In genomic region chr3:32379891-32380290, GRCm38 (mm10) we compare ENCODE assay signal across 8 mouse cellular contexts. TPM values are rescaled to one million over a fixed set of nuclear protein-coding genes. Genes with fewer than 3 reads are reported as not detected.
DNase-seq lines count a peak whose midpoint lies in the region; ATAC-seq and TF ChIP-seq lines count a peak whose summit lies in the region.
"Had no signal": no experiment of that assay in that cellular context is flagged by ENCODE, and none has a peak within 500 bp of the region (broad histone marks: within the 10 kb centered on the region; RNA-seq: fewer than 3 reads in every experiment).

No protein-coding gene starts in this region.

- H3K27ac ChIP-seq in hindbrain, embryonic 14.5 days = no peak overlapping the region
- H3K27ac ChIP-seq in intestine, embryonic 15.5 days = no peak overlapping the region
- H3K27ac ChIP-seq: heart, embryonic 13.5 days had no signal

- no peaks in the 10 kb centered on the region for H3K27me3 ChIP-seq in hindbrain, embryonic 14.5 days (ENCODE audit: control insufficient read depth, insufficient read depth, low read length)
- H3K27me3 ChIP-seq in intestine, embryonic 15.5 days (replicated peaks) = no peaks in the 10 kb centered on the region
- H3K27me3 ChIP-seq: heart, embryonic 13.5 days had no signal

- peak; percentile 62 for TF ChIP-seq CTCF in lung, adult 2 months (IDR thresholded peaks at IDR 0.05; ENCODE audit: insufficient read depth, low read length)

- no peaks in the 10 kb centered on the region for H3K9me3 ChIP-seq in hindbrain, embryonic 14.5 days (ENCODE audit: control insufficient read depth, low read length)
- H3K9me3 ChIP-seq in intestine, embryonic 15.5 days = no peaks in the 10 kb centered on the region
- H3K9me3 ChIP-seq: heart, embryonic 13.5 days had no signal

- H3K4me2 ChIP-seq in hindbrain, embryonic 14.5 days (replicated peaks) = no peak overlapping the region
- H3K4me2 ChIP-seq in intestine, embryonic 15.5 days (replicated peaks) = no peak overlapping the region
- H3K4me2 ChIP-seq: heart, embryonic 13.5 days had no signal

- WGBS in lung, adult 2 months = 38% methylated on average over 2 of the region's 2 CpGs
- 29% methylated on average over 2 of the region's 2 CpGs for WGBS in hindbrain, embryonic 14.5 days
- 35% methylated on average over 2 of the region's 2 CpGs for WGBS in intestine, embryonic 15.5 days

- no peak for TF ChIP-seq POLR2A in lung, adult 2 months (IDR thresholded peaks at IDR 0.05; ENCODE audit: borderline replicate concordance, extremely low read depth, low read depth, low read length)

- no peaks in the 10 kb centered on the region for H3K4me1 ChIP-seq in lung, adult 2 months (ENCODE audit: control insufficient read depth, insufficient read depth, low read length)
- H3K4me1 ChIP-seq in hindbrain, embryonic 14.5 days (replicated peaks; ENCODE audit: control insufficient read depth, insufficient read depth, low read length) = no peaks in the 10 kb centered on the region
- no peaks in the 10 kb centered on the region for H3K4me1 ChIP-seq in intestine, embryonic 15.5 days (replicated peaks)
- H3K4me1 ChIP-seq: heart, embryonic 13.5 days had no signal

- H3K4me3 ChIP-seq in lung, adult 2 months (replicated peaks; ENCODE audit: extremely low read depth, low read depth, low read length) = no peak overlapping the region
- no peak overlapping the region for H3K4me3 ChIP-seq in hindbrain, embryonic 14.5 days (replicated peaks; ENCODE audit: low read length)
- no peak overlapping the region for H3K4me3 ChIP-seq in intestine, embryonic 15.5 days (replicated peaks)
- H3K4me3 ChIP-seq: heart, embryonic 13.5 days had no signal

- peak; percentile 93 for ATAC-seq in granulocyte monocyte progenitor cell, adult 5-6 weeks (replicated peaks; ENCODE audit: poor library complexity, severe bottlenecking)
- ATAC-seq in hindbrain, embryonic 14.5 days (ENCODE audit: low FRiP score) = no peak
- no peak for ATAC-seq in intestine, embryonic 15.5 days

- H3K9ac ChIP-seq in hindbrain, embryonic 14.5 days = no peak overlapping the region
- no peak overlapping the region for H3K9ac ChIP-seq in intestine, embryonic 15.5 days
- H3K9ac ChIP-seq: heart, embryonic 13.5 days had no signal

- no peaks in the 10 kb centered on the region for H3K36me3 ChIP-seq in hindbrain, embryonic 14.5 days (replicated peaks; ENCODE audit: control insufficient read depth, insufficient read depth)
- H3K36me3 ChIP-seq in intestine, embryonic 15.5 days = no peaks in the 10 kb centered on the region
- H3K36me3 ChIP-seq: heart, embryonic 13.5 days had no signal

- DNase-seq in lung, adult 2 months = no peak
- no peak for DNase-seq in lung, postnatal 25 days (ENCODE audit: low spot score)
- peak; percentile 73 for DNase-seq in ZHBTc4 (ENCODE audit: low read depth, low spot score)
- DNase-seq in thymus, postnatal 0 days (ENCODE audit: low spot score) = peak; percentile 21
- no peak for DNase-seq in hindbrain, embryonic 14.5 days (ENCODE audit: low spot score)

RNA-seq across cellular contexts. Expression of gene Zmat3, which starts 14.1 kb away (rescaled TPM):
- polyA plus RNA-seq in lung, adult 2 months (2012; rRNA removed) = 7.3 and 10.8 TPM in 2 replicates
- 0.97 and 0.98 TPM in 2 replicates for total RNA-seq in granulocyte monocyte progenitor cell, adult 5-6 weeks (2014; fragmentation: Nextera tagmentation)
- total RNA-seq in granulocyte monocyte progenitor cell, adult 5-6 weeks (2017) = under 0.01 and 0.22 TPM in 2 replicates
- 2.5 and 2.8 TPM in 2 replicates for polyA plus RNA-seq in thymus, postnatal 0 days (2015; fragmentation: Nextera tagmentation; extraction: Ambion mirVana)
- polyA plus RNA-seq in hindbrain, embryonic 14.5 days (2014; fragmentation: Nextera tagmentation; extraction: Ambion mirVana) = 9.1 and 10.3 TPM in 2 replicates
- 3.6 and 4.2 TPM in 2 replicates for polyA plus RNA-seq in intestine, embryonic 15.5 days (2015; fragmentation: Nextera tagmentation; extraction: Ambion mirVana)

RNA-seq across cellular contexts. Expression of gene Pik3ca, which starts 17.6 kb away (rescaled TPM):
- polyA plus RNA-seq in lung, adult 2 months (2012; rRNA removed) = 6.7 and 11.4 TPM in 2 replicates
- total RNA-seq in granulocyte monocyte progenitor cell, adult 5-6 weeks (2014; fragmentation: Nextera tagmentation) = 17.8 and 41.0 TPM in 2 replicates
- 21.0 and 25.3 TPM in 2 replicates for total RNA-seq in granulocyte monocyte progenitor cell, adult 5-6 weeks (2017)
- 12.7 and 13.3 TPM in 2 replicates for polyA plus RNA-seq in thymus, postnatal 0 days (2015; fragmentation: Nextera tagmentation; extraction: Ambion mirVana)
- 18.8 and 19.3 TPM in 2 replicates for polyA plus RNA-seq in hindbrain, embryonic 14.5 days (2014; fragmentation: Nextera tagmentation; extraction: Ambion mirVana)
- 7.9 and 10.9 TPM in 2 replicates for polyA plus RNA-seq in intestine, embryonic 15.5 days (2015; fragmentation: Nextera tagmentation; extraction: Ambion mirVana)

Comparison
In these comparisons a context has a peak if more than half of its experiments do, and no peak if none do; other contexts are left out.
1. DNase-seq: peak in ZHBTc4 (single experiment) and thymus, postnatal 0 days (single experiment); none in lung, adult 2 months (single experiment), lung, postnatal 25 days (single experiment) and hindbrain, embryonic 14.5 days (single experiment).